In genomic region chr7:16614888-16615715, GRCm38 (mm10) we compare ENCODE assay signal across 8 mouse cellular contexts. TPM values are rescaled to one million over a fixed set of nuclear protein-coding genes. Genes with fewer than 3 reads are reported as not detected.
DNase-seq lines count a peak whose midpoint lies in the region; ATAC-seq and TF ChIP-seq lines count a peak whose summit lies in the region.

Gene Arhgap35, minus strand, starts transcription at chr7:16614993.

- ATAC-seq in forebrain, embryonic 12.5 days (ENCODE audit: low FRiP score): peak; percentile 98
- peak; percentile 95 for ATAC-seq in heart, postnatal 0 days (ENCODE audit: insufficient read depth, low read depth)
- ATAC-seq in liver, embryonic 16.5 days (ENCODE audit: low read depth): peak; percentile 92
- peak; percentile 98 for ATAC-seq in neural tube, embryonic 13.5 days (ENCODE audit: low read depth)

- WGBS in forebrain, embryonic 12.5 days: 1% methylated on average over 78 of the region's 78 CpGs
- WGBS in heart, postnatal 0 days: under 1% methylated on average over 77 of the region's 78 CpGs
- WGBS in liver, embryonic 16.5 days (ENCODE audit: insufficient replicate concordance): under 1% methylated on average over 78 of the region's 78 CpGs
- under 1% methylated on average over 77 of the region's 78 CpGs for WGBS in neural tube, embryonic 13.5 days

- DNase-seq in c-Kit-positive CD71-positive TER-119-positive erythroid progenitor cells, embryonic 14.5 days (ENCODE audit: low spot score): peak; percentile 83
- peak; percentile 99 for DNase-seq in heart, postnatal 0 days (ENCODE audit: low spot score)
- peak; percentile 99 to 100 for DNase-seq in kidney, postnatal 4 days

- H3K9ac ChIP-seq in forebrain, embryonic 12.5 days: peak within 1 kb of the TSS; percentile 99
- peak within 1 kb of the TSS; percentile 97 for H3K9ac ChIP-seq in heart, postnatal 0 days (replicated peaks; ENCODE audit: low read depth, low read length)
- H3K9ac ChIP-seq in liver, embryonic 16.5 days (ENCODE audit: low read depth, low read length): peak within 1 kb of the TSS; percentile 76
- peak within 1 kb of the TSS; percentile 98 for H3K9ac ChIP-seq in neural tube, embryonic 13.5 days

- peak within 1 kb of the TSS; percentile 100 for H3K27ac ChIP-seq in forebrain, embryonic 12.5 days
- H3K27ac ChIP-seq in heart, postnatal 0 days (ENCODE audit: low read depth): peak within 1 kb of the TSS; percentile 100
- H3K27ac ChIP-seq in liver, embryonic 16.5 days (ENCODE audit: low read length): peak within 1 kb of the TSS; percentile 92
- peak within 1 kb of the TSS; percentile 100 for H3K27ac ChIP-seq in neural tube, embryonic 13.5 days (replicated peaks)
- H3K27ac ChIP-seq in testis, adult 2 months (ENCODE audit: control insufficient read depth, insufficient read depth, low read depth, low read length): peak within 1 kb of the TSS; percentile 96

- TF ChIP-seq POLR2A in testis, adult 2 months (IDR thresholded peaks at IDR 0.05; ENCODE audit: control insufficient read depth, low read depth, low read length): peak; percentile 84

- no peak for TF ChIP-seq CTCF in E14TG2a.4 (conservative IDR thresholded peaks at IDR 0.05; ENCODE audit: low read length)
- TF ChIP-seq CTCF in heart, postnatal 0 days (IDR thresholded peaks at IDR 0.05; ENCODE audit: low read depth): no peak
- no peak for TF ChIP-seq CTCF in testis, adult 2 months (IDR thresholded peaks at IDR 0.05; ENCODE audit: control insufficient read depth, insufficient read depth, insufficient replicate concordance, low read depth, low read length)

- peak within 1 kb of the TSS; percentile 95 for H3K4me2 ChIP-seq in forebrain, embryonic 12.5 days
- H3K4me2 ChIP-seq in heart, postnatal 0 days (ENCODE audit: low read depth, low read length): peak within 1 kb of the TSS; percentile 84
- peak within 1 kb of the TSS; percentile 86 for H3K4me2 ChIP-seq in liver, embryonic 16.5 days (ENCODE audit: low read depth, low read length)
- H3K4me2 ChIP-seq in neural tube, embryonic 13.5 days: peak within 1 kb of the TSS; percentile 76

- peaks cover 18% of the 10 kb centered on the region for H3K36me3 ChIP-seq in E14TG2a.4 (ENCODE audit: insufficient read depth, low read length)
- no peaks in the 10 kb centered on the region for H3K36me3 ChIP-seq in forebrain, embryonic 12.5 days (replicated peaks)
- H3K36me3 ChIP-seq in heart, postnatal 0 days (replicated peaks; ENCODE audit: control insufficient read depth, insufficient read depth, low read length): no peaks in the 10 kb centered on the region
- no peaks in the 10 kb centered on the region for H3K36me3 ChIP-seq in liver, embryonic 16.5 days (ENCODE audit: control insufficient read depth, insufficient read depth)
- no peaks in the 10 kb centered on the region for H3K36me3 ChIP-seq in neural tube, embryonic 13.5 days
- H3K36me3 ChIP-seq in testis, adult 2 months (ENCODE audit: control insufficient read depth, insufficient read depth, low read length): no peaks in the 10 kb centered on the region; the same call in 1 of the 2 replicates

- peaks cover 72% of the 10 kb centered on the region for H3K4me1 ChIP-seq in E14TG2a.4 (replicated peaks; ENCODE audit: low read depth, low read length)
- peaks cover 45% of the 10 kb centered on the region for H3K4me1 ChIP-seq in forebrain, embryonic 12.5 days
- H3K4me1 ChIP-seq in heart, postnatal 0 days (ENCODE audit: control insufficient read depth, insufficient read depth): peaks cover 31% of the 10 kb centered on the region
- H3K4me1 ChIP-seq in liver, embryonic 16.5 days (ENCODE audit: control insufficient read depth, low read depth, low read length): peaks cover 21% of the 10 kb centered on the region
- H3K4me1 ChIP-seq in neural tube, embryonic 13.5 days (replicated peaks): peaks cover 54% of the 10 kb centered on the region
- peaks cover 26% of the 10 kb centered on the region for H3K4me1 ChIP-seq in testis, adult 2 months (ENCODE audit: control insufficient read depth, insufficient read depth, low read length)

- 0 out of 2 replicates have a peak, but pooled peaks have one; percentile 17 for TF ChIP-seq EP300 in heart, postnatal 0 days (IDR thresholded peaks at IDR 0.05; ENCODE audit: low read depth)

- H3K4me3 ChIP-seq in E14TG2a.4 (replicated peaks; ENCODE audit: low read length): peak within 1 kb of the TSS; percentile 95
- peak within 1 kb of the TSS; percentile 93 for H3K4me3 ChIP-seq in forebrain, embryonic 12.5 days (replicated peaks)
- H3K4me3 ChIP-seq in heart, postnatal 0 days (ENCODE audit: low read depth, low read length): peak within 1 kb of the TSS; percentile 91
- H3K4me3 ChIP-seq in liver, embryonic 16.5 days (ENCODE audit: low read depth, low read length): peak within 1 kb of the TSS; percentile 75
- H3K4me3 ChIP-seq in neural tube, embryonic 13.5 days: peak within 1 kb of the TSS; percentile 76
- peak within 1 kb of the TSS; percentile 85 for H3K4me3 ChIP-seq in testis, adult 2 months (ENCODE audit: control insufficient read depth, low read depth, low read length)

- peaks cover 9% of the 10 kb centered on the region for H3K27me3 ChIP-seq in E14TG2a.4 (ENCODE audit: insufficient read depth, low read length)
- peaks cover 13% of the 10 kb centered on the region for H3K27me3 ChIP-seq in forebrain, embryonic 12.5 days
- no peaks in the 10 kb centered on the region for H3K27me3 ChIP-seq in heart, postnatal 0 days (ENCODE audit: control insufficient read depth, insufficient read depth, low read length)
- H3K27me3 ChIP-seq in liver, embryonic 16.5 days (ENCODE audit: control insufficient read depth, insufficient read depth, low read depth, low read length): peaks cover 18% of the 10 kb centered on the region
- H3K27me3 ChIP-seq in neural tube, embryonic 13.5 days: peaks cover 6% of the 10 kb centered on the region; the same call in 1 of the 2 replicates
- H3K27me3 ChIP-seq in testis, adult 2 months (ENCODE audit: control insufficient read depth, insufficient read depth, low read length): no peaks in the 10 kb centered on the region; the same call in 1 of the 2 replicates

- no peaks in the 10 kb centered on the region for H3K9me3 ChIP-seq in E14TG2a.4 (ENCODE audit: low read length)
- no peaks in the 10 kb centered on the region for H3K9me3 ChIP-seq in forebrain, embryonic 12.5 days
- H3K9me3 ChIP-seq in heart, postnatal 0 days (replicated peaks; ENCODE audit: control insufficient read depth, low read length): no peaks in the 10 kb centered on the region
- H3K9me3 ChIP-seq in liver, embryonic 16.5 days (replicated peaks; ENCODE audit: control insufficient read depth, low read length): no peaks in the 10 kb centered on the region
- H3K9me3 ChIP-seq in neural tube, embryonic 13.5 days: no peaks in the 10 kb centered on the region

RNA-seq across cellular contexts. Expression of gene Arhgap35, which starts in this region (rescaled TPM):
- 40.8 and 47.5 TPM in 2 replicates for polyA plus RNA-seq in forebrain, embryonic 12.5 days (2016; fragmentation: Nextera tagmentation; extraction: Ambion mirVana)
- total RNA-seq in heart, postnatal 0 days (2014; rRNA removed; ENCODE audit: low replicate concordance): 57.5 and 67.6 TPM in 2 replicates
- 9.7 and 10.0 TPM in 2 replicates for polyA plus RNA-seq in heart, postnatal 0 days (2015; fragmentation: Nextera tagmentation; extraction: Ambion mirVana)
- polyA plus RNA-seq in liver, embryonic 16.5 days (2015; fragmentation: Nextera tagmentation; extraction: Ambion mirVana): 2.5 and 2.6 TPM in 2 replicates
- 30.8 and 31.2 TPM in 2 replicates for polyA plus RNA-seq in neural tube, embryonic 13.5 days (2015; fragmentation: Nextera tagmentation; extraction: Ambion mirVana)
- polyA plus RNA-seq in testis, adult 2 months (2012; rRNA removed): 21.7 and 22.4 TPM in 2 replicates

Comparison
In these comparisons a context has a peak if more than half of its experiments do, and no peak if none do; other contexts are left out.
1. Peak in every context shown above with its lines: DNase-seq, ATAC-seq, H3K4me3 ChIP-seq and H3K27ac ChIP-seq.